Mouse (Mus musculus) limb, embryonic 14.5 days (tissue): ENCODE measurements around the gene Nectin1. TPM values are rescaled to one million over a fixed set of nuclear protein-coding genes. Genes with fewer than 3 reads are reported as not detected.

Experiments
- ATAC-seq: fragments of 200-750 bp; cut with Nextera tagmentation; 2 replicates; pipeline ENCODE4 v1.8.0; 2017; ENCODE audit warnings: low read depth, moderate number of reproducible peaks, moderate TSS enrichment; ENCODE audit not compliant: low FRiP score
- DNase-seq: peaks from one replicate; pipeline ENCODE4 v3.0.0-alpha.2; 2015; ENCODE audit warnings: low spot score
- H3K27ac ChIP-seq: fragments of 300-500 bp; sonication (generic); replicated peaks from 2 replicates; pipeline ENCODE4 v1.5.1; 2014; ENCODE audit warnings: low read depth, mild to moderate bottlenecking, low read length, moderate library complexity, mixed read lengths
- H3K27me3 ChIP-seq: fragments of 300-500 bp; sonication (generic); 2 replicates; pipeline ENCODE4 v1.6.1; 2014; ENCODE audit warnings: low read length, mixed read lengths; ENCODE audit not compliant: control insufficient read depth, insufficient read depth
- H3K36me3 ChIP-seq: fragments of 300-500 bp; sonication (generic); 2 replicates; pipeline ENCODE4 v1.6.1; 2014; ENCODE audit warnings: mild to moderate bottlenecking, low read length, moderate library complexity, mixed read lengths; ENCODE audit not compliant: control insufficient read depth, insufficient read depth
- H3K4me1 ChIP-seq: fragments of 300-500 bp; sonication (generic); 2 replicates; pipeline ENCODE4 v1.6.1; 2014; ENCODE audit warnings: antibody characterized with exemption, low read length, mixed read lengths; ENCODE audit not compliant: control insufficient read depth, insufficient read depth
- H3K4me2 ChIP-seq: fragments of 300-500 bp; sonication (generic); replicated peaks from 2 replicates; pipeline ENCODE4 v1.6.1; 2014; ENCODE audit warnings: low read depth, mild to moderate bottlenecking, low read length, moderate library complexity; ENCODE audit not compliant: severe bottlenecking
- H3K4me3 ChIP-seq: fragments of 300-500 bp; sonication (generic); replicated peaks from 2 replicates; pipeline ENCODE4 v1.5.1; 2014; ENCODE audit warnings: low read length
- H3K9ac ChIP-seq: fragments of 300-500 bp; sonication (generic); 2 replicates; pipeline ENCODE4 v1.6.1; 2014; ENCODE audit warnings: mild to moderate bottlenecking, low read depth, low read length, moderate library complexity; ENCODE audit not compliant: severe bottlenecking
- H3K9me3 ChIP-seq: fragments of 300-500 bp; sonication (generic); 2 replicates; pipeline ENCODE4 v1.6.1; 2016; ENCODE audit warnings: low read length; ENCODE audit not compliant: control insufficient read depth
- POLR2A ChIP-seq: fragments of 200-500 bp; IDR thresholded peaks from 2 replicates; pipeline ENCODE4 v1.8.0; 2012; ENCODE audit warnings: inconsistent platforms, mild to moderate bottlenecking, moderate library complexity, borderline replicate concordance; ENCODE audit not compliant: insufficient read depth, insufficient read length; ENCODE audit errors: extremely low read depth
- WGBS: fragments of 180-500 bp; shearing (Covaris S2); extraction: QIAGEN DNeasy Blood & Tissue Kit; methylation state at CpG from one replicate; pipeline ENCODE4 v1.1.7; 2014; 5-methylcytosine and 5-hydroxymethylcytosine counted together
- polyA plus RNA-seq, 2 experiments: library from polyadenylated mRNA; depleted of rRNA in 1 of 2; stranded (reverse) in 1 of 2; unstranded in 1 of 2; fragments of >200 nt; fragmentation: Nextera tagmentation in 1 of 2; extraction: Ambion mirVana in 1 of 2; gene quantifications; 2 replicates each; pipeline versions ENCODE4 v1.2.1 to v1.2.3; 2012 to 2014

The Nectin1 gene
- polyA plus RNA-seq, 2 experiments = 15.2 to 15.4 TPM

- H3K4me1 ChIP-seq = peaks cover 11% of the 10 kb centered on the region
- DNase-seq = no peak
- H3K27me3 ChIP-seq = no peaks in the 10 kb centered on the region
- no peaks in the 10 kb centered on the region for H3K36me3 ChIP-seq
- H3K4me2 ChIP-seq = no peak overlapping the region
- no peaks in the 10 kb centered on the region for H3K9me3 ChIP-seq
- 71% methylated on average over 10 of the region's 10 CpGs for WGBS
- H3K9ac ChIP-seq = no peak overlapping the region
- H3K27ac ChIP-seq = no peak overlapping the region
- no peak overlapping the region for H3K4me3 ChIP-seq
- TF ChIP-seq POLR2A = no peak
- ATAC-seq = no peak
Observed at GRCm38 (mm10) chr9:43757225-43757624, 13.4 kb downstream of the Nectin1 start.

GRCm38 (mm10) chr9:43757972-43758965 lies 14.5 kb downstream of the Nectin1 start:
- Histone ChIP-seq H3K27ac (no peak overlapping the region), H3K9ac (no peak overlapping the region), H3K4me3 (no peak overlapping the region), H3K27me3 (no peaks in the 10 kb centered on the region), H3K9me3 (no peaks in the 10 kb centered on the region), H3K4me1 (peaks cover 11% of the 10 kb centered on the region), H3K36me3 (no peaks in the 10 kb centered on the region), H3K4me2 (no peak overlapping the region)
- TF ChIP-seq POLR2A = no peak
- ATAC-seq = no peak
- 48% methylated on average over 5 of the region's 5 CpGs for WGBS
- DNase-seq = no peak

- no peak overlapping the region for H3K4me2 ChIP-seq
- WGBS = 90% methylated on average over 12 of the region's 12 CpGs
- H3K27ac ChIP-seq = no peak overlapping the region
- no peaks in the 10 kb centered on the region for H3K36me3 ChIP-seq
- no peak overlapping the region for H3K9ac ChIP-seq
- DNase-seq (no peak), ATAC-seq (no peak)
- no peak for TF ChIP-seq POLR2A
- no peaks in the 10 kb centered on the region for H3K27me3 ChIP-seq
- H3K4me1 ChIP-seq = peaks cover 11% of the 10 kb centered on the region
- H3K9me3 ChIP-seq = no peaks in the 10 kb centered on the region
- H3K4me3 ChIP-seq = no peak overlapping the region
Observed at GRCm38 (mm10) chr9:43760078-43760477, 16.3 kb downstream of the Nectin1 start.

- Histone ChIP-seq H3K4me2 (no peak overlapping the region), H3K27me3 (no peaks in the 10 kb centered on the region), H3K9ac (no peak overlapping the region), H3K36me3 (no peaks in the 10 kb centered on the region), H3K27ac (no peak overlapping the region), H3K4me3 (no peak overlapping the region), H3K9me3 (no peaks in the 10 kb centered on the region), H3K4me1 (peaks cover 15% of the 10 kb centered on the region)
- TF ChIP-seq POLR2A = no peak
- DNase-seq = no peak
- WGBS = 69% methylated on average over 5 of the region's 5 CpGs
- ATAC-seq = no peak; the same call in 1 of the 2 replicates
Observed at GRCm38 (mm10) chr9:43761181-43761820, 17.5 kb downstream of the Nectin1 start.

- Histone ChIP-seq H3K4me2 (no peak overlapping the region), H3K4me1 (peaks cover 11% of the 10 kb centered on the region), H3K9ac (no peak overlapping the region), H3K27ac (no peak overlapping the region), H3K4me3 (no peak overlapping the region), H3K27me3 (no peaks in the 10 kb centered on the region), H3K36me3 (no peaks in the 10 kb centered on the region), H3K9me3 (no peaks in the 10 kb centered on the region)
- WGBS = 62% methylated on average over 3 of the region's 3 CpGs
- DNase-seq = no peak
- no peak for ATAC-seq
- TF ChIP-seq POLR2A = no peak
Observed at GRCm38 (mm10) chr9:43761941-43762340, 18.2 kb downstream of the Nectin1 start.
